Comparison of ENCODE assay signal across 18 mouse cellular contexts in the genomic region with DNA sequence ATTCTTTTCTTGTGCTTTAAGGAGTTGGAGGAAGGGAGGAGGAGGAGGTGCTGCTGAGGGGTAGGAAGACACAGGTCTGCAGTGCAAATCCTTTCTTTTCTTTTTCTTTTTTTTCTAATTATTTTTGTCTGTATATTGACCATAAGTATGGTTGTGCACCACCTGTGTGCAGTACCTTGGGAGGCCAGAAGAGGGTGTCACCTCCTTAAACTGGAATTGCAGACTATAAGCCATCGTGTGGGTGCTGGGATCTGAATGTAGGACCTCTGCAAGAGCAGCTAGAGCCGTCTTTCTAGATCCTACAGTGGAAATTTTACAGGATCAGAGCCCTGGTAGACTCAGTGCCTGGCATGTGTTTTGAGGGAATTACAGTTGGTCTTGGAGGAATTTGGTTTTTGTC. TPM values are rescaled to one million over a fixed set of nuclear protein-coding genes. Genes with fewer than 3 reads are reported as not detected.
DNase-seq lines count a peak whose midpoint lies in the region; ATAC-seq and TF ChIP-seq lines count a peak whose summit lies in the region.
"Had no signal": no experiment of that assay in that cellular context is flagged by ENCODE, and none has a peak within 500 bp of the region (broad histone marks: within the 10 kb centered on the region; RNA-seq: fewer than 3 reads in every experiment).

No protein-coding gene starts in this region.

- no peaks in the 10 kb centered on the region for H3K4me1 ChIP-seq in intestine, postnatal 0 days (replicated peaks; ENCODE audit: control insufficient read depth, insufficient read depth, low read length)
- H3K4me1 ChIP-seq in intestine, embryonic 16.5 days (ENCODE audit: control insufficient read depth, insufficient read depth, low read length) = no peaks in the 10 kb centered on the region
- H3K4me1 ChIP-seq in lung, embryonic 14.5 days (ENCODE audit: insufficient read depth) = no peaks in the 10 kb centered on the region
- H3K4me1 ChIP-seq in E14TG2a.4 (replicated peaks; ENCODE audit: low read depth, low read length) = peaks cover 13% of the 10 kb centered on the region
- H3K4me1 ChIP-seq: embryonic facial prominence, embryonic 10.5 days; forebrain, embryonic 13.5 days had no signal

- H3K4me2 ChIP-seq in intestine, postnatal 0 days (replicated peaks; ENCODE audit: low read depth) = no peak overlapping the region
- H3K4me2 ChIP-seq in intestine, embryonic 16.5 days (ENCODE audit: low read depth, low read length) = no peak overlapping the region
- no peak overlapping the region for H3K4me2 ChIP-seq in lung, embryonic 14.5 days
- H3K4me2 ChIP-seq: forebrain, embryonic 13.5 days had no signal

- H3K36me3 ChIP-seq in intestine, postnatal 0 days (ENCODE audit: control insufficient read depth, insufficient read depth) = peaks cover 93% of the 10 kb centered on the region
- H3K36me3 ChIP-seq in intestine, embryonic 16.5 days (ENCODE audit: control insufficient read depth, insufficient read depth, low read length) = peaks cover 80% of the 10 kb centered on the region
- H3K36me3 ChIP-seq in lung, embryonic 14.5 days (ENCODE audit: insufficient read depth) = peaks cover 99% of the 10 kb centered on the region
- H3K36me3 ChIP-seq in E14TG2a.4 (ENCODE audit: insufficient read depth, low read length) = peaks cover 100% of the 10 kb centered on the region

- ATAC-seq in intestine, postnatal 0 days = no peak
- ATAC-seq in intestine, embryonic 16.5 days = no peak
- ATAC-seq in lung, embryonic 14.5 days (ENCODE audit: insufficient read depth) = no peak
- ATAC-seq: forebrain, embryonic 13.5 days; inflammation-experienced regulatory T-cells, adult 6 months; midbrain, embryonic 16.5 days had no signal

- no peak overlapping the region for H3K9ac ChIP-seq in intestine, postnatal 0 days (ENCODE audit: low read depth, low read length)
- no peak overlapping the region for H3K9ac ChIP-seq in intestine, embryonic 16.5 days (ENCODE audit: low read depth, low read length)
- H3K9ac ChIP-seq in lung, embryonic 14.5 days = no peak overlapping the region
- H3K9ac ChIP-seq: forebrain, embryonic 13.5 days had no signal

- H3K9me3 ChIP-seq in intestine, postnatal 0 days (ENCODE audit: control insufficient read depth) = no peaks in the 10 kb centered on the region
- no peaks in the 10 kb centered on the region for H3K9me3 ChIP-seq in intestine, embryonic 16.5 days (ENCODE audit: control insufficient read depth, low read length)
- no peaks in the 10 kb centered on the region for H3K9me3 ChIP-seq in lung, embryonic 14.5 days (ENCODE audit: low read depth, low read length)
- H3K9me3 ChIP-seq in E14TG2a.4 (ENCODE audit: low read length) = no peaks in the 10 kb centered on the region
- H3K9me3 ChIP-seq: embryonic facial prominence, embryonic 10.5 days; forebrain, embryonic 13.5 days; megakaryocyte, embryonic 14.5 days had no signal

- WGBS in intestine, postnatal 0 days = 92% methylated on average over 2 of the region's 2 CpGs
- WGBS in intestine, embryonic 16.5 days = 100% methylated on average over 2 of the region's 2 CpGs
- WGBS in lung, embryonic 14.5 days = 95% methylated on average over 2 of the region's 2 CpGs

- peak; percentile 29; the same call in 1 of the 2 replicates for TF ChIP-seq CTCF in intestine, postnatal 0 days (IDR thresholded peaks at IDR 0.05; ENCODE audit: low read depth)
- TF ChIP-seq CTCF in lung, embryonic 14.5 days (IDR thresholded peaks at IDR 0.05; ENCODE audit: low read depth) = peak; percentile 45
- peak; percentile 77 for TF ChIP-seq CTCF in E14TG2a.4 (conservative IDR thresholded peaks at IDR 0.05; ENCODE audit: low read length)

- no peak overlapping the region for H3K27ac ChIP-seq in intestine, postnatal 0 days (ENCODE audit: low read depth, low read length)
- no peak overlapping the region for H3K27ac ChIP-seq in intestine, embryonic 16.5 days (ENCODE audit: low read length)
- no peak overlapping the region for H3K27ac ChIP-seq in lung, embryonic 14.5 days (ENCODE audit: low read depth)
- H3K27ac ChIP-seq: embryonic facial prominence, embryonic 10.5 days; forebrain, embryonic 13.5 days had no signal

- H3K4me3 ChIP-seq in intestine, postnatal 0 days (ENCODE audit: low read depth, low read length) = no peak overlapping the region
- H3K4me3 ChIP-seq in intestine, embryonic 16.5 days (ENCODE audit: low read length) = no peak overlapping the region
- H3K4me3 ChIP-seq in lung, embryonic 14.5 days (ENCODE audit: low read depth, low read length) = no peak overlapping the region
- no peak overlapping the region for H3K4me3 ChIP-seq in E14TG2a.4 (replicated peaks; ENCODE audit: low read length)
- H3K4me3 ChIP-seq: embryonic facial prominence, embryonic 10.5 days; forebrain, embryonic 13.5 days; megakaryocyte, embryonic 14.5 days had no signal

- peak; percentile 26 for DNase-seq in lung, embryonic 14.5 days
- no peak for DNase-seq in lung, postnatal 4 days
- peak; percentile 48 for DNase-seq in induced T-regulatory cell, adult 2 months (ENCODE audit: low read depth)
- no peak for DNase-seq in thymus, adult 18-20 months
- DNase-seq in right cerebral cortex, postnatal 25 days = no peak
- DNase-seq: heart, postnatal 4 days; kidney, postnatal 10 days; right cerebral cortex, adult 18-20 months; thymus, postnatal 36 days had no signal

- no peaks in the 10 kb centered on the region for H3K27me3 ChIP-seq in intestine, postnatal 0 days (replicated peaks; ENCODE audit: control insufficient read depth, insufficient read depth, low read length)
- H3K27me3 ChIP-seq in intestine, embryonic 16.5 days (replicated peaks; ENCODE audit: control insufficient read depth, insufficient read depth, low read length) = no peaks in the 10 kb centered on the region
- H3K27me3 ChIP-seq in lung, embryonic 14.5 days (ENCODE audit: insufficient read depth, low read length) = no peaks in the 10 kb centered on the region
- H3K27me3 ChIP-seq in E14TG2a.4 (ENCODE audit: insufficient read depth, low read length) = no peaks in the 10 kb centered on the region
- H3K27me3 ChIP-seq: forebrain, embryonic 13.5 days; megakaryocyte, embryonic 14.5 days had no signal

RNA-seq across cellular contexts. Expression of gene Chd4, which starts 11.9 kb away (rescaled TPM):
- polyA plus RNA-seq in intestine, postnatal 0 days (2015; fragmentation: Nextera tagmentation; extraction: Ambion mirVana) = 30.7 and 34.2 TPM in 2 replicates
- 41.3 and 44.8 TPM in 2 replicates for polyA plus RNA-seq in intestine, embryonic 16.5 days (2015; fragmentation: Nextera tagmentation; extraction: Ambion mirVana)
- polyA plus RNA-seq in lung, embryonic 14.5 days (2014; fragmentation: Nextera tagmentation; extraction: Ambion mirVana) = 82.5 and 92.4 TPM in 2 replicates

RNA-seq across cellular contexts. Expression of gene Nop2, which starts 24.0 kb away (rescaled TPM):
- 21.9 and 22.6 TPM in 2 replicates for polyA plus RNA-seq in intestine, postnatal 0 days (2015; fragmentation: Nextera tagmentation; extraction: Ambion mirVana)
- polyA plus RNA-seq in intestine, embryonic 16.5 days (2015; fragmentation: Nextera tagmentation; extraction: Ambion mirVana) = 59.5 and 66.8 TPM in 2 replicates
- 58.5 and 70.6 TPM in 2 replicates for polyA plus RNA-seq in lung, embryonic 14.5 days (2014; fragmentation: Nextera tagmentation; extraction: Ambion mirVana)

RNA-seq across cellular contexts. Expression of gene Iffo1, which starts 37.3 kb away (rescaled TPM):
- 3.2 and 3.9 TPM in 2 replicates for polyA plus RNA-seq in intestine, postnatal 0 days (2015; fragmentation: Nextera tagmentation; extraction: Ambion mirVana)
- 4.5 and 5.3 TPM in 2 replicates for polyA plus RNA-seq in intestine, embryonic 16.5 days (2015; fragmentation: Nextera tagmentation; extraction: Ambion mirVana)
- 6.0 and 6.2 TPM in 2 replicates for polyA plus RNA-seq in lung, embryonic 14.5 days (2014; fragmentation: Nextera tagmentation; extraction: Ambion mirVana)

RNA-seq across cellular contexts. Expression of gene Lpar5, which starts 40.0 kb away (rescaled TPM):
- 9.2 and 9.9 TPM in 2 replicates for polyA plus RNA-seq in intestine, postnatal 0 days (2015; fragmentation: Nextera tagmentation; extraction: Ambion mirVana)
- polyA plus RNA-seq in intestine, embryonic 16.5 days (2015; fragmentation: Nextera tagmentation; extraction: Ambion mirVana) = 9.4 and 9.7 TPM in 2 replicates
- 0.31 and 0.49 TPM in 2 replicates for polyA plus RNA-seq in lung, embryonic 14.5 days (2014; fragmentation: Nextera tagmentation; extraction: Ambion mirVana)
- polyA plus RNA-seq: heart, embryonic 14.5 days had no signal

RNA-seq across cellular contexts. Expression of gene Acrbp, which starts 58.2 kb away (rescaled TPM):
- polyA plus RNA-seq in intestine, postnatal 0 days (2015; fragmentation: Nextera tagmentation; extraction: Ambion mirVana) = 3.1 and 4.1 TPM in 2 replicates
- 9.8 and 10.6 TPM in 2 replicates for polyA plus RNA-seq in intestine, embryonic 16.5 days (2015; fragmentation: Nextera tagmentation; extraction: Ambion mirVana)
- polyA plus RNA-seq in lung, embryonic 14.5 days (2014; fragmentation: Nextera tagmentation; extraction: Ambion mirVana) = 13.6 TPM in 2 replicates

Comparison
In these comparisons a context has a peak if more than half of its experiments do, and no peak if none do; other contexts are left out.
1. DNase-seq: peak in lung, embryonic 14.5 days (single experiment) and induced T-regulatory cell, adult 2 months (single experiment); none in lung, postnatal 4 days (0 of 2), thymus, adult 18-20 months (0 of 2) and right cerebral cortex, postnatal 25 days (single experiment).
2. Peak in every context shown above with its lines, with median percentiles within 50 percentile points of each other: CTCF ChIP-seq.